Mouse (Mus musculus): ENCODE data around the gene Aldh3b3. TPM values are rescaled to one million over a fixed set of nuclear protein-coding genes. Genes with fewer than 3 reads are reported as not detected.
"Not testable (repeated sequence)": the region's sequence is repeated elsewhere in the genome, so short reads cannot be mapped to it uniquely, and the experiment has no call there.

Aldh3b3 gene
- polyA plus RNA-seq, 1 experiment from 2014 or later: 0.11 TPM

- no peaks in the 10 kb centered on the region for H3K36me3 ChIP-seq
- H3K4me2 ChIP-seq: no peak overlapping the region
- H3K27ac ChIP-seq: no peak overlapping the region
- H3K9me3 ChIP-seq: no peaks in the 10 kb centered on the region
- 58% methylated on average over 5 of the region's 5 CpGs for WGBS
- H3K4me3 ChIP-seq: no peak overlapping the region
- no peaks in the 10 kb centered on the region for H3K4me1 ChIP-seq
- no peaks in the 10 kb centered on the region for H3K27me3 ChIP-seq
- no peak overlapping the region for H3K9ac ChIP-seq
- ATAC-seq (ENCODE audit: borderline replicate concordance, extremely low read depth, low FRiP score, low TSS enrichment): 0 out of 2 replicates have a peak, but pooled peaks have one; percentile 8
Measured at GRCm38 (mm10) chr19:3960211-3960610, 1.8 kb downstream of the Aldh3b3 start.

DNA sequence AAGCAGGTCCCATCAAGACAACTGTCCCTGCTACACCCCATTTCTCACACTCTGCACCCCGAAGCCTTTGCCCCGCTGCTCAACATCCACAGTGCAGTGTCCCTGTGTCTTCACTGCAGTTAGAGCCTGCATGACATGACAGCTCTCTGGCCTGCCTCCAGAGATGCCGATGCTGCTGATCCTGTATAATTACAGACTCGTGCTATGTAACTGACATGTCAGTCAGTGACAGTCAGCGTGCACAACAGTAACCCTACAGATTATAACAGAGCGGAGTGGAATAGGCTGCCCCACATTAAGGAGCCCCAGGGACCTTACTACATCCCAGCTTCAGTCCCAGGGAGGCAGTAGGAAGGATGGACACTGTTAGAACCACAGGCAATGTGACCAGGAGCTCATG, 3.4 kb downstream of the Aldh3b3 start:
- 60% methylated on average over 6 of the region's 6 CpGs for WGBS
- H3K36me3 ChIP-seq; ATAC-seq (ENCODE audit: borderline replicate concordance, extremely low read depth, low FRiP score, low TSS enrichment); H3K4me3 ChIP-seq; H3K4me1 ChIP-seq; H3K9ac ChIP-seq; H3K4me2 ChIP-seq; H3K9me3 ChIP-seq; H3K27me3 ChIP-seq; H3K27ac ChIP-seq: not testable (repeated sequence)

DNA sequence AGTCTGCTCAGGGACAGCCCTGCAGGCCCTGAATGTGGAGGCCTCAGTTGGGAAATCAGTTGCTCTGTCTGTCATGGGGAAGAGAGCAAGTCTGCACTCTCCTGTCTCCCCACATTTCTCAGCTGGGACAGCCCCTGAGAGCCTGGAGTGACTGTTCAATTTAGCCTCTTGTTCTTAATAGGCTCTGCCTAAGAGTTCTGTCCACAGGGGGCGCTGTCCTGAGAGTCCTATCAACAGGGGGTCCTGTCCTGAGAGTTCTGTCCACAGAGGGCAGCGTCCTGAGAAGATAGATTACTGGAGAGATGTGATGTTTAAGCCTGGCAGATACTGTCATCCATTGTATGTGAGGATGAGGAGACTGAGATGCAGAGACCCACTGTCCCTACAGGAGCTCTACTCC, 4.0 kb downstream of the Aldh3b3 start:
- ATAC-seq (ENCODE audit: borderline replicate concordance, extremely low read depth, low FRiP score, low TSS enrichment): no peak
- 10% methylated on average over 2 of the region's 2 CpGs for WGBS
- H3K9me3 ChIP-seq: no peaks in the 10 kb centered on the region
- no peak overlapping the region for H3K4me3 ChIP-seq
- no peaks in the 10 kb centered on the region for H3K27me3 ChIP-seq
- H3K9ac ChIP-seq: no peak overlapping the region
- no peak overlapping the region for H3K4me2 ChIP-seq
- no peaks in the 10 kb centered on the region for H3K36me3 ChIP-seq
- H3K4me1 ChIP-seq: no peaks in the 10 kb centered on the region
- H3K27ac ChIP-seq: no peak overlapping the region

- Histone ChIP-seq H3K36me3 (no peaks in the 10 kb centered on the region), H3K4me1 (no peaks in the 10 kb centered on the region), H3K4me3 (no peak overlapping the region), H3K9ac (no peak overlapping the region), H3K9me3 (no peaks in the 10 kb centered on the region), H3K4me2 (no peak overlapping the region), H3K27ac (no peak overlapping the region), H3K27me3 (no peaks in the 10 kb centered on the region)
- no peak for ATAC-seq (ENCODE audit: borderline replicate concordance, extremely low read depth, low FRiP score, low TSS enrichment)
- 63% methylated on average over 4 of the region's 4 CpGs for WGBS
Measured at GRCm38 (mm10) chr19:3964030-3964429, 5.6 kb downstream of the Aldh3b3 start.

GRCm38 (mm10) chr19:3966330-3967075, 8.1 kb downstream of the Aldh3b3 start:
- WGBS: 63% methylated on average over 11 of the region's 11 CpGs
- ATAC-seq (ENCODE audit: borderline replicate concordance, extremely low read depth, low FRiP score, low TSS enrichment): no peak

GRCm38 (mm10) chr19:3967258-3967657, 8.8 kb downstream of the Aldh3b3 start:
- Histone ChIP-seq H3K4me3 (no peak overlapping the region), H3K4me2 (no peak overlapping the region), H3K4me1 (0 out of 2 replicates have a peak, but pooled peaks cover under 1% of the 10 kb centered on the region), H3K27ac (no peak overlapping the region), H3K9ac (no peak overlapping the region), H3K36me3 (no peaks in the 10 kb centered on the region), H3K9me3 (no peaks in the 10 kb centered on the region), H3K27me3 (no peaks in the 10 kb centered on the region)
- 36% methylated on average over 3 of the region's 3 CpGs for WGBS
- ATAC-seq (ENCODE audit: borderline replicate concordance, extremely low read depth, low FRiP score, low TSS enrichment): no peak

More at GRCm38 (mm10) chr19:3966330-3967075, 8.1 kb downstream of the Aldh3b3 start:
- H3K9me3 ChIP-seq: no peaks in the 10 kb centered on the region
- no peak overlapping the region for H3K4me3 ChIP-seq
- no peak overlapping the region for H3K4me2 ChIP-seq
- H3K4me1 ChIP-seq: no peaks in the 10 kb centered on the region
- H3K9ac ChIP-seq: no peak overlapping the region
- H3K27ac ChIP-seq: no peak overlapping the region
- H3K36me3 ChIP-seq: no peaks in the 10 kb centered on the region
- H3K27me3 ChIP-seq: no peaks in the 10 kb centered on the region

GRCm38 (mm10) chr19:3972229-3972628, 13.8 kb downstream of the Aldh3b3 start, which contains the start of gene Aldh3b2:
Gene Aldh3b2 (plus strand): TSS chr19:3972328.
- Histone ChIP-seq H3K4me3 (no peak within 1 kb of the TSS), H3K27me3 (no peaks in the 10 kb centered on the region), H3K27ac (no peak within 1 kb of the TSS), H3K4me2 (no peak within 1 kb of the TSS), H3K36me3 (no peaks in the 10 kb centered on the region), H3K9me3 (no peaks in the 10 kb centered on the region), H3K9ac (no peak within 1 kb of the TSS), H3K4me1 (0 out of 2 replicates have a peak, but pooled peaks cover 5% of the 10 kb centered on the region)
- WGBS: 23% methylated on average over 9 of the region's 9 CpGs
- no peak for ATAC-seq (ENCODE audit: borderline replicate concordance, extremely low read depth, low FRiP score, low TSS enrichment)

GRCm38 (mm10) chr19:3974608-3975007, 16.2 kb downstream of the Aldh3b3 start:
- H3K9me3 ChIP-seq; H3K4me2 ChIP-seq; H3K9ac ChIP-seq; H3K4me1 ChIP-seq; H3K27ac ChIP-seq; H3K27me3 ChIP-seq; H3K4me3 ChIP-seq; ATAC-seq (ENCODE audit: borderline replicate concordance, extremely low read depth, low FRiP score, low TSS enrichment); H3K36me3 ChIP-seq: not testable (repeated sequence)
- WGBS: 67% methylated on average over 6 of the region's 6 CpGs

DNA sequence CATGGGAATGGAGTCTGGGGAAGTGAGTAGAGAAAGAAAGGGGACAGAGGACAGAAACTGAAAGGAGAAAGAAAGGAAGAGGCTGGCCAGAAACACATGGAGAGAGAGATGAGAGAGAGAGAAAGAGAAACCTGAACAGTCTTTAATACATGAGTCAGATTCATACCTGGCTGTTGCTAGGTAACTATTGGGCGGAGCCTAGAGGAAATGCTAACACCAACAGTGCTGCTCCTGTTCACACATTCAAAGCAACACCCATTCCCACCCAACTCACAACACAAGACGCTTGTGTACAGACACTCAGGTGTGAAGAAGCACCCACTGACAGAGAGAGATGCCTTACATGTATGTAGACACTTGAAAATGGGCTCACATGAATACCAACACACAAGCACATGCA, 17.4 kb downstream of the Aldh3b3 start:
- Histone ChIP-seq H3K27me3 (no peaks in the 10 kb centered on the region), H3K4me1 (0 out of 2 replicates have a peak, but pooled peaks cover 5% of the 10 kb centered on the region), H3K9me3 (no peaks in the 10 kb centered on the region), H3K36me3 (no peaks in the 10 kb centered on the region), H3K4me2 (no peak overlapping the region), H3K27ac (no peak overlapping the region), H3K4me3 (no peak overlapping the region), H3K9ac (no peak overlapping the region)
- 41% methylated on average over 2 of the region's 2 CpGs for WGBS
- no peak for ATAC-seq (ENCODE audit: borderline replicate concordance, extremely low read depth, low FRiP score, low TSS enrichment)

- no peak overlapping the region for H3K4me3 ChIP-seq
- H3K27me3 ChIP-seq: no peaks in the 10 kb centered on the region
- no peak overlapping the region for H3K9ac ChIP-seq
- WGBS: 9% methylated on average over 4 of the region's 4 CpGs
- H3K4me2 ChIP-seq: no peak overlapping the region
- no peaks in the 10 kb centered on the region for H3K36me3 ChIP-seq
- H3K27ac ChIP-seq: no peak overlapping the region
- H3K4me1 ChIP-seq: peaks cover 5% of the 10 kb centered on the region; the same call in 1 of the 2 replicates
- H3K9me3 ChIP-seq: no peaks in the 10 kb centered on the region
- peak; percentile 65 for ATAC-seq (ENCODE audit: borderline replicate concordance, extremely low read depth, low FRiP score, low TSS enrichment)
Measured at GRCm38 (mm10) chr19:3980309-3980708, 21.9 kb downstream of the Aldh3b3 start.

GRCm38 (mm10) chr19:3980917-3981316, 22.5 kb downstream of the Aldh3b3 start:
- no peaks in the 10 kb centered on the region for H3K9me3 ChIP-seq
- no peaks in the 10 kb centered on the region for H3K27me3 ChIP-seq
- H3K36me3 ChIP-seq: no peaks in the 10 kb centered on the region
- H3K4me1 ChIP-seq: peaks cover 9% of the 10 kb centered on the region
- 67% methylated on average over 9 of the region's 9 CpGs for WGBS
- H3K27ac ChIP-seq: no peak overlapping the region
- no peak overlapping the region for H3K9ac ChIP-seq
- no peak overlapping the region for H3K4me2 ChIP-seq
- no peak for ATAC-seq (ENCODE audit: borderline replicate concordance, extremely low read depth, low FRiP score, low TSS enrichment)
- no peak overlapping the region for H3K4me3 ChIP-seq

DNA sequence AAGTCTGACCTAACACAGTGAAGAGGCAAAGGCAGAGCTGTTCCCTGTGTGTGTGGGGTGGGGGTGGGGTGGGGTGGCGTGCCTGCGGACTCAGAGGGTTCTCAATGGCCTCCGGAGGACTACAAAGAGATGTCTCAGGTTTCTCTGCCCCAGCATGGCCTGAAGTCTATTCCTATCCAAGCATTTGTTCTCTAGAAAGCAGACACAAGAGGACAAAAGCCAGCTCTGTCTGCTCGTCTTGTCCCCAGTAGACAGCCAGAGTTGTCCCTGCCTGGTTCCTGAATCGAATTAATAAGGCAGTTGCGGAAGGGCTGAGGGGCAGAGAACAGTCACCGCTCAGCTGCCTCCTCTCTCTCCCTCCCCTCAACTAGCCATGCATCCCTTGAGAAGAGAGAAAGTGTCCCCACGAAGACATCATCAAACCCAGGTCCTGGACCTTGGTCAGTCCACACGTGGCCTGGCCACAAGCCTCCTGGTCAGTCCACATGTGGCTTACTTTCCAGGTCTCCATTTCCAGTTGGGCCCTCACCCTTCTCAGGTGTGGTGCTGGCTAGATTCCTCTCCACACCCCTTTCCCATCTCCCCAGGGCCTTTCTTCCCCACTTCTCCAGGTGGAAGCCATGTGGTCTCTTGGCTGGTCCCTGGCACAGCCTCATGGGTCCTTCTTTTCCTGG, 25.2 kb downstream of the Aldh3b3 start:
- H3K27ac ChIP-seq: no peak overlapping the region
- peaks cover 22% of the 10 kb centered on the region for H3K4me1 ChIP-seq
- no peaks in the 10 kb centered on the region for H3K27me3 ChIP-seq
- H3K9me3 ChIP-seq: no peaks in the 10 kb centered on the region
- ATAC-seq (ENCODE audit: borderline replicate concordance, extremely low read depth, low FRiP score, low TSS enrichment): no peak
- H3K4me2 ChIP-seq: no peak overlapping the region
- no peak overlapping the region for H3K4me3 ChIP-seq
- no peak overlapping the region for H3K9ac ChIP-seq
- H3K36me3 ChIP-seq: no peaks in the 10 kb centered on the region
- 42% methylated on average over 9 of the region's 9 CpGs for WGBS

Measured in lung, embryonic 15.5 days (tissue).